ENCODE assay signal across 19 mouse cellular contexts in genomic region chr14:103949950-103950349, GRCm38 (mm10).
A peak's percentile ranks its signal among the peaks of the same experiment; 100 is the strongest.
DNase-seq lines count a peak whose midpoint lies in the region; ATAC-seq and TF ChIP-seq lines count a peak whose summit lies in the region.
"Had no signal": no experiment of that assay in that cellular context is flagged by ENCODE, and none has a peak within 500 bp of the region (broad histone marks: within the 10 kb centered on the region; RNA-seq: fewer than 3 reads in every experiment).

No protein-coding gene starts in this region.

- no peak overlapping the region for H3K9ac ChIP-seq in heart, adult 2 months (ENCODE audit: low read depth, low read length)
- H3K9ac ChIP-seq in heart, embryonic 12.5 days = no peak overlapping the region
- no peak overlapping the region for H3K9ac ChIP-seq in kidney, postnatal 0 days (ENCODE audit: low read depth, low read length)
- H3K9ac ChIP-seq: embryonic facial prominence, embryonic 13.5 days; forebrain, embryonic 12.5 days; intestine, embryonic 15.5 days; neural tube, embryonic 12.5 days had no signal

- H3K79me2 ChIP-seq in heart, adult 2 months (replicated peaks; ENCODE audit: control insufficient read depth, insufficient read depth, low read length) = no peaks in the 10 kb centered on the region

- TF ChIP-seq EP300 in heart, adult 2 months (IDR thresholded peaks at IDR 0.05; ENCODE audit: insufficient read depth, low read depth, low read length) = no peak

- H3K27ac ChIP-seq in heart, adult 2 months = peak overlapping the region; percentile 60
- no peak overlapping the region for H3K27ac ChIP-seq in heart, embryonic 12.5 days (ENCODE audit: poor library complexity, severe bottlenecking)
- H3K27ac ChIP-seq in kidney, postnatal 0 days = no peak overlapping the region
- H3K27ac ChIP-seq: embryonic facial prominence, embryonic 13.5 days; forebrain, embryonic 12.5 days; intestine, embryonic 15.5 days; layer of hippocampus, adult 2 months; macrophage; neural tube, embryonic 12.5 days; stomach, postnatal 0 days had no signal

- WGBS in heart, adult 2 months = 43% methylated on average over 6 of the region's 6 CpGs
- 66% methylated on average over 6 of the region's 6 CpGs for WGBS in heart, embryonic 12.5 days
- WGBS in kidney, postnatal 0 days = 25% methylated on average over 6 of the region's 6 CpGs

- no peak for ATAC-seq in heart, embryonic 12.5 days (ENCODE audit: insufficient number of reproducible peaks, low FRiP score)
- no peak for ATAC-seq in kidney, postnatal 0 days (replicated peaks; ENCODE audit: low FRiP score, low read depth)
- ATAC-seq in megakaryocyte progenitor cell, adult 5-6 weeks (replicated peaks; ENCODE audit: poor library complexity) = peak; percentile 73
- ATAC-seq: intestine, embryonic 15.5 days had no signal

- no peak for TF ChIP-seq CTCF in heart, adult 2 months (IDR thresholded peaks at IDR 0.05)
- no peak for TF ChIP-seq CTCF in kidney, postnatal 0 days (IDR thresholded peaks at IDR 0.05; ENCODE audit: low read depth)
- no peak for TF ChIP-seq CTCF in brain, embryonic 14.5 days (IDR thresholded peaks at IDR 0.05; ENCODE audit: borderline replicate concordance, extremely low read depth, insufficient read depth, insufficient read length)

- H3K9me3 ChIP-seq in heart, embryonic 12.5 days (replicated peaks) = no peaks in the 10 kb centered on the region
- H3K9me3 ChIP-seq in kidney, postnatal 0 days (replicated peaks; ENCODE audit: low read length) = no peaks in the 10 kb centered on the region
- H3K9me3 ChIP-seq: embryonic facial prominence, embryonic 13.5 days; forebrain, embryonic 12.5 days; intestine, embryonic 15.5 days; neural tube, embryonic 12.5 days had no signal

- H3K4me2 ChIP-seq in heart, embryonic 12.5 days = no peak overlapping the region
- no peak overlapping the region for H3K4me2 ChIP-seq in kidney, postnatal 0 days (ENCODE audit: low read length)
- H3K4me2 ChIP-seq: embryonic facial prominence, embryonic 13.5 days; forebrain, embryonic 12.5 days; intestine, embryonic 15.5 days; neural tube, embryonic 12.5 days had no signal

- peaks cover 5% of the 10 kb centered on the region for H3K4me1 ChIP-seq in heart, adult 2 months (ENCODE audit: control insufficient read depth, insufficient read depth, low read length)
- H3K4me1 ChIP-seq in heart, embryonic 12.5 days (replicated peaks) = peaks cover 10% of the 10 kb centered on the region
- H3K4me1 ChIP-seq in kidney, postnatal 0 days (replicated peaks; ENCODE audit: insufficient read depth, low read length) = no peaks in the 10 kb centered on the region
- H3K4me1 ChIP-seq: embryonic facial prominence, embryonic 13.5 days; intestine, embryonic 15.5 days had no signal

- peak in 1 of 2 experiments; percentile 8 for DNase-seq in heart, adult 2 months
- peak; percentile 38 for DNase-seq in kidney, postnatal 0 days (ENCODE audit: low spot score)
- DNase-seq in kidney, adult 18-20 months = no peak
- DNase-seq in brain, embryonic 14.5 days (ENCODE audit: low read depth) = peak; percentile 15
- no peak for DNase-seq in layer of hippocampus, postnatal 25 days (ENCODE audit: extremely low spot score in 1 of 2, low spot score in 1 of 2)
- no peak for DNase-seq in layer of hippocampus, postnatal 36 days
- DNase-seq: adrenal gland, adult 2 months; B cell, adult 2 months; cerebellum, postnatal 25 days; thymus, postnatal 4 days had no signal

- no peaks in the 10 kb centered on the region for H3K36me3 ChIP-seq in heart, adult 2 months (ENCODE audit: control insufficient read depth, insufficient read depth, low read length)
- no peaks in the 10 kb centered on the region for H3K36me3 ChIP-seq in heart, embryonic 12.5 days
- H3K36me3 ChIP-seq in kidney, postnatal 0 days (ENCODE audit: insufficient read depth, low read length) = no peaks in the 10 kb centered on the region
- H3K36me3 ChIP-seq: embryonic facial prominence, embryonic 13.5 days; forebrain, embryonic 12.5 days; intestine, embryonic 15.5 days; neural tube, embryonic 12.5 days had no signal

- no peak for TF ChIP-seq POLR2A in heart, adult 2 months (IDR thresholded peaks at IDR 0.05; ENCODE audit: insufficient read depth, low read depth, low read length)
- no peak for TF ChIP-seq POLR2A in brain, embryonic 14.5 days (IDR thresholded peaks at IDR 0.05; ENCODE audit: borderline replicate concordance, extremely low read depth, insufficient read depth, insufficient read length, poor library complexity, severe bottlenecking)

- intact Hi-C loops in heart, adult 2 months (cut with DNase I) = loop anchor here (5.0 to 10.0 kb wide), 2 partner anchors 48 to 65 kb away; no protein-coding TSS in a partner anchor

- H3K4me3 ChIP-seq in heart, adult 2 months = no peak overlapping the region
- H3K4me3 ChIP-seq in heart, embryonic 12.5 days = no peak overlapping the region
- no peak overlapping the region for H3K4me3 ChIP-seq in kidney, postnatal 0 days (replicated peaks; ENCODE audit: low read depth, low read length)
- H3K4me3 ChIP-seq: embryonic facial prominence, embryonic 13.5 days; forebrain, embryonic 12.5 days; intestine, embryonic 15.5 days; layer of hippocampus, adult 2 months; neural tube, embryonic 12.5 days had no signal

- no peaks in the 10 kb centered on the region for H3K27me3 ChIP-seq in heart, adult 2 months (ENCODE audit: control insufficient read depth, insufficient read depth, low read length)
- no peaks in the 10 kb centered on the region for H3K27me3 ChIP-seq in heart, embryonic 12.5 days (replicated peaks)
- no peaks in the 10 kb centered on the region for H3K27me3 ChIP-seq in kidney, postnatal 0 days (ENCODE audit: insufficient read depth, low read length)
- H3K27me3 ChIP-seq: embryonic facial prominence, embryonic 13.5 days; forebrain, embryonic 12.5 days; intestine, embryonic 15.5 days; neural tube, embryonic 12.5 days had no signal

Comparison
In these comparisons a context has a peak if more than half of its experiments do, and no peak if none do; other contexts are left out.
1. DNase-seq: peak in kidney, postnatal 0 days (single experiment) and brain, embryonic 14.5 days (single experiment); none in kidney, adult 18-20 months (single experiment), layer of hippocampus, postnatal 25 days (0 of 2) and layer of hippocampus, postnatal 36 days (0 of 2).